Mouse (Mus musculus): ENCODE measurements around the gene Gm20388. TPM values are rescaled to one million over a fixed set of nuclear protein-coding genes. Genes with fewer than 3 reads are reported as not detected.

Gm20388 gene
- polyA plus RNA-seq, 1 experiment from 2014 or later = 5.5 TPM

- H3K4me3 ChIP-seq = no peak overlapping the region
- peaks cover 14% of the 10 kb centered on the region for H3K4me1 ChIP-seq
- 47% methylated on average over 9 of the region's 9 CpGs for WGBS
- H3K27me3 ChIP-seq (ENCODE audit: poor library complexity, severe bottlenecking) = peaks cover 53% of the 10 kb centered on the region
- no peaks in the 10 kb centered on the region for H3K36me3 ChIP-seq (replicated peaks)
- H3K9me3 ChIP-seq = no peaks in the 10 kb centered on the region
- no peak for DNase-seq (ENCODE audit: extremely low spot score, low spot score)
- no peak overlapping the region for H3K27ac ChIP-seq
Observed at GRCm38 (mm10) chr8:121511751-121512150, 1601.1 kb downstream of the Gm20388 start.

DNA sequence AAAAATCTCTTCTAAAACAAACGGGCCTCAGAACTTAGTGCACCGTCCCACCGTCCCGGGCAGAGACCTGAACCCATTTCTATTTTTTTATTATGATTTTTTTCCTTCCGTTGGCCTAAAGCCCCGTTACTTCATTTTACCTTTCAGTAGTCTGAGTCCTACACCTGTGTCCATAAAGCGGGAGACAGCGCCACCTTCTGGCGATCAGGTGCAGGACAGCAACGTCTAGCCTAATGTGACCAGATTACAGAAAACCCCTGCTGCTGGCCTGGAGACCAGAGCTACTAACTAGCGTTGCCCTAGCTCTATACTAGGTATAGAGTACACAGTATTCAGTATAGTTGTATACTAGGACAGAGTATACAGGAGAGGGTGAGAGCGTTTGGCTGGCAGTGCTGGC lies 1602.8 kb downstream of the Gm20388 start:
- 7% methylated on average over 12 of the region's 12 CpGs for WGBS
- H3K4me3 ChIP-seq = no peak overlapping the region
- peaks cover 53% of the 10 kb centered on the region for H3K27me3 ChIP-seq (ENCODE audit: poor library complexity, severe bottlenecking)
- H3K4me1 ChIP-seq = peaks cover 10% of the 10 kb centered on the region; the same call in 1 of the 2 replicates
- H3K36me3 ChIP-seq (replicated peaks) = no peaks in the 10 kb centered on the region
- no peaks in the 10 kb centered on the region for H3K9me3 ChIP-seq
- no peak overlapping the region for H3K27ac ChIP-seq
- peak; percentile 81 for DNase-seq (ENCODE audit: extremely low spot score, low spot score)

GRCm38 (mm10) chr8:121525111-121525818 lies 1614.6 kb downstream of the Gm20388 start:
- Histone ChIP-seq H3K9me3 (no peaks in the 10 kb centered on the region), H3K27me3 (ENCODE audit: poor library complexity, severe bottlenecking) (peaks cover 4% of the 10 kb centered on the region; the same call in 1 of the 2 replicates), H3K27ac (no peak overlapping the region), H3K4me1 (peaks cover 16% of the 10 kb centered on the region), H3K4me3 (no peak overlapping the region), H3K36me3 (replicated peaks) (no peaks in the 10 kb centered on the region)
- DNase-seq (ENCODE audit: extremely low spot score, low spot score) = no peak
- WGBS = 84% methylated on average over 18 of the region's 18 CpGs

- H3K4me3 ChIP-seq = no peak overlapping the region
- 79% methylated on average over 6 of the region's 6 CpGs for WGBS
- no peak overlapping the region for H3K27ac ChIP-seq
- no peaks in the 10 kb centered on the region for H3K9me3 ChIP-seq
- no peak for DNase-seq (ENCODE audit: extremely low spot score, low spot score)
- peaks cover 11% of the 10 kb centered on the region; the same call in 1 of the 2 replicates for H3K27me3 ChIP-seq (ENCODE audit: poor library complexity, severe bottlenecking)
- H3K4me1 ChIP-seq = peaks cover 10% of the 10 kb centered on the region
- H3K36me3 ChIP-seq (replicated peaks) = no peaks in the 10 kb centered on the region
Observed at GRCm38 (mm10) chr8:121526811-121527550, 1616.3 kb downstream of the Gm20388 start.

DNA sequence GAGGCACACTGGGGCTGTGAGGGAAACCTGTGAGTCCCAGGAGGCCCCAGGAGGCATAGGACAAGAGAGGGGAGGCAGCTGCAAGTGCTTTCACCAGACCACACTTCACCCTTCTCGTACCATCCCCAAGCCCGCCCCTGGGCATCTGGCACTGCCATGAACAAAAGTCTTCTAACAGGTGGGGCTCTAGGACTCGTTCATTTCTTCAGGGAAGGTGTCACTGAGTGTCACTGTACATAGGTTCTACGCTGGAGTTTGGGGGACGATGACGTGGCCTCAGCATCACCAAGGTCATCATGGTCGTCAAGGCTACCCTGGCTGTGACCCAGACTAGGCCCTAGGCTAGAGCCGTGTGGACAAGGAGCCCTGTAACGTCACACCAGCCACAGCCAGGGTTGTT lies 1617.1 kb downstream of the Gm20388 start:
- H3K27ac ChIP-seq = no peak overlapping the region
- peaks cover 11% of the 10 kb centered on the region; the same call in 1 of the 2 replicates for H3K27me3 ChIP-seq (ENCODE audit: poor library complexity, severe bottlenecking)
- no peaks in the 10 kb centered on the region for H3K36me3 ChIP-seq (replicated peaks)
- no peak for DNase-seq (ENCODE audit: extremely low spot score, low spot score)
- WGBS = 81% methylated on average over 9 of the region's 9 CpGs
- no peaks in the 10 kb centered on the region for H3K9me3 ChIP-seq
- H3K4me3 ChIP-seq = no peak overlapping the region
- peaks cover 5% of the 10 kb centered on the region; the same call in 1 of the 2 replicates for H3K4me1 ChIP-seq

DNA sequence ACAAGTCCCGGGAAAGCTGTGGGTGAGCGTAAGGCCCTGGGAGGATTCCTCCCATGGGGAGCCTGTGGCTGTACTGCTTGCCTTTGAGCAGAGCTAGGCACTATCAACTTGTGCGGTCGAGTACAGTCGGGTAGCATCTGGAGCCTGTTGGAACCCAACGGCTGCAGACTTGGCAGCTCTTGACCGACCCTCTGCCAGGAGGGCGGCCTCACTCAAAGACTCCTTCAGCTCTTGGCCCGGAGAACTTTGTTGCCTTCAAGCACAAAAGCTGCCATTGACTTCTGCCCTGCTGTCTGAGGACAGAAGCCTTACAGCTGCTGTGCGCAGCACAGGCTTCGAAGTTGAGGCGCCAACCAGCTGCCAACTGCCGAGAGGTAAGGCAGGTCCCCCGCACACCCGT lies 1618.1 kb downstream of the Gm20388 start:
- H3K27me3 ChIP-seq (ENCODE audit: poor library complexity, severe bottlenecking) = peaks cover 11% of the 10 kb centered on the region; the same call in 1 of the 2 replicates
- DNase-seq (ENCODE audit: extremely low spot score, low spot score) = no peak
- WGBS = 90% methylated on average over 15 of the region's 15 CpGs

DNA sequence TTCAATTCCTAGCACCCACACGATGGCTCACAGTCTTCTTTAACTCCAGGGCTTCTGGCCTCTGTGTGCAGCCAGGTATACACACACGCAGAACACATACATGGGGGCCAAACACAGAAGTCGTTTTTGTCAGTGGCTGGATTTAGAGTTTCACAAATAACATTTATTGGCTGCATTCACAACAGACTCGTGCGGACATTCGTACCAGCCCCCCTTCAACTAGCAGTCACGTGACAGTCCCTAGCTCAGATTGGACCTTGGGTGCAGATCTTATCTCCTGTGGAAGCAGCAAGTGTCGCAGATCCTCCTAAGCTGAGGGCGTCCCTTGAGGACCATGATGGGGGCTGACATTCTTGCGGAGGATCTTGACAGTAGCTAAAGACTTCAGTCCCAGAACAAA lies 1620.0 kb downstream of the Gm20388 start:
- Histone ChIP-seq H3K4me3 (no peak overlapping the region), H3K4me1 (peaks cover 5% of the 10 kb centered on the region; the same call in 1 of the 2 replicates), H3K36me3 (replicated peaks) (no peaks in the 10 kb centered on the region), H3K9me3 (no peaks in the 10 kb centered on the region), H3K27me3 (ENCODE audit: poor library complexity, severe bottlenecking) (peaks cover 7% of the 10 kb centered on the region; the same call in 1 of the 2 replicates), H3K27ac (no peak overlapping the region)
- 82% methylated on average over 10 of the region's 10 CpGs for WGBS
- DNase-seq (ENCODE audit: extremely low spot score, low spot score) = no peak

More for the DNA sequence above, 1618.1 kb downstream of the Gm20388 start:
- no peaks in the 10 kb centered on the region for H3K9me3 ChIP-seq
- H3K4me3 ChIP-seq = no peak overlapping the region
- H3K36me3 ChIP-seq (replicated peaks) = no peaks in the 10 kb centered on the region
- peaks cover 5% of the 10 kb centered on the region; the same call in 1 of the 2 replicates for H3K4me1 ChIP-seq
- no peak overlapping the region for H3K27ac ChIP-seq

GRCm38 (mm10) chr8:121532381-121532780 lies 1621.7 kb downstream of the Gm20388 start:
- Histone ChIP-seq H3K36me3 (replicated peaks) (no peaks in the 10 kb centered on the region), H3K9me3 (no peaks in the 10 kb centered on the region), H3K4me1 (no peaks in the 10 kb centered on the region; the same call in 1 of the 2 replicates), H3K27me3 (ENCODE audit: poor library complexity, severe bottlenecking) (peaks cover 7% of the 10 kb centered on the region; the same call in 1 of the 2 replicates), H3K4me3 (no peak overlapping the region), H3K27ac (no peak overlapping the region)
- DNase-seq (ENCODE audit: extremely low spot score, low spot score) = peak; percentile 65
- 49% methylated on average over 5 of the region's 5 CpGs for WGBS

GRCm38 (mm10) chr8:121541862-121542261 lies 1631.2 kb downstream of the Gm20388 start:
- H3K27ac ChIP-seq = no peak overlapping the region
- H3K9me3 ChIP-seq = peaks cover 9% of the 10 kb centered on the region
- 84% methylated on average over 19 of the region's 19 CpGs for WGBS
- H3K4me3 ChIP-seq = no peak overlapping the region
- no peaks in the 10 kb centered on the region for H3K36me3 ChIP-seq (replicated peaks)
- DNase-seq (ENCODE audit: extremely low spot score, low spot score) = no peak
- H3K4me1 ChIP-seq = no peaks in the 10 kb centered on the region
- peaks cover 6% of the 10 kb centered on the region; the same call in 1 of the 2 replicates for H3K27me3 ChIP-seq (ENCODE audit: poor library complexity, severe bottlenecking)

DNA sequence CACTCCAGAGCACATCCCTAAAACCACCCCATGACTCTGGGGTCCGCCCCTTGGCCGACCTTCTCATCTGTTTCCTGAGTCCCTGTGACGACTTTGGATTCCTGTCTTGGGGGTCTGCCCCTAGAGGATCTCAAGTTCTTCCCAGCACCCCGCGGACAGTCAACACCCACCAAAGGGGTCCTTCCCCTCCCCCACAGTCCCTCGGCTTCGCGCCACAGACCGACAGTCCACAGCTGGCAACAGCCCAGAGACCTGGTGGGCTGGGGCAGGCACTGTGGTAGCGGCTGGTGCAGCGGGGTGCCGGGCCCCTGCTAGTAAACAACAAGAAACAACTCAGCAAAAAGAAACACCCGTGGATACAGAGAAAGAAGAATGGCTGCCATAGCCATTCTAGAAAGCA lies 1632.3 kb downstream of the Gm20388 start:
- Histone ChIP-seq H3K27me3 (ENCODE audit: poor library complexity, severe bottlenecking) (peaks cover 6% of the 10 kb centered on the region; the same call in 1 of the 2 replicates), H3K4me1 (no peaks in the 10 kb centered on the region), H3K9me3 (peaks cover 9% of the 10 kb centered on the region), H3K4me3 (no peak overlapping the region), H3K36me3 (replicated peaks) (no peaks in the 10 kb centered on the region), H3K27ac (no peak overlapping the region)
- WGBS = 73% methylated on average over 13 of the region's 13 CpGs
- DNase-seq (ENCODE audit: extremely low spot score, low spot score) = no peak

GRCm38 (mm10) chr8:121544276-121544785 lies 1633.7 kb downstream of the Gm20388 start, which contains the start of gene 1700018B08Rik:
1700018B08Rik (minus strand) TSS chr8:121544320.
- no peak for DNase-seq (ENCODE audit: extremely low spot score, low spot score)
- WGBS = 88% methylated on average over 12 of the region's 12 CpGs
- no peak within 1 kb of the TSS for H3K4me3 ChIP-seq
- H3K27ac ChIP-seq = no peak within 1 kb of the TSS
- no peaks in the 10 kb centered on the region for H3K36me3 ChIP-seq (replicated peaks)
- peaks cover 9% of the 10 kb centered on the region for H3K9me3 ChIP-seq
- no peaks in the 10 kb centered on the region for H3K4me1 ChIP-seq
- peaks cover 6% of the 10 kb centered on the region; the same call in 1 of the 2 replicates for H3K27me3 ChIP-seq (ENCODE audit: poor library complexity, severe bottlenecking)

GRCm38 (mm10) chr8:121544936-121545335 lies 1634.3 kb downstream of the Gm20388 start:
- no peak overlapping the region for H3K4me3 ChIP-seq
- WGBS = 81% methylated on average over 11 of the region's 11 CpGs
- H3K9me3 ChIP-seq = peaks cover 9% of the 10 kb centered on the region
- no peaks in the 10 kb centered on the region for H3K4me1 ChIP-seq
- H3K27ac ChIP-seq = no peak overlapping the region
- peaks cover 3% of the 10 kb centered on the region; the same call in 1 of the 2 replicates for H3K27me3 ChIP-seq (ENCODE audit: poor library complexity, severe bottlenecking)
- H3K36me3 ChIP-seq (replicated peaks) = peaks cover 6% of the 10 kb centered on the region
- DNase-seq (ENCODE audit: extremely low spot score, low spot score) = no peak
